Mouse (Mus musculus) heart, postnatal 0 days (tissue): ENCODE data around the gene Irgm2. TPM values are rescaled to one million over a fixed set of nuclear protein-coding genes. Genes with fewer than 3 reads are reported as not detected.

Experiments used
- ATAC-seq: fragments of 200-750 bp; cut with Nextera tagmentation; 2 replicates; pipeline ENCODE4 v1.8.0; 2017; ENCODE audit warnings: low read depth, moderate number of reproducible peaks, moderate library complexity; ENCODE audit not compliant: insufficient read depth
- DNase-seq: peaks from one replicate; pipeline ENCODE4 v3.0.0-alpha.2; 2016; ENCODE audit warnings: low spot score
- H3K27ac ChIP-seq: fragments of 300-500 bp; sonication (generic); 2 replicates; pipeline ENCODE4 v1.5.1; 2014; ENCODE audit warnings: low read depth, mild to moderate bottlenecking
- H3K27me3 ChIP-seq: fragments of 300-500 bp; sonication (generic); 2 replicates; pipeline ENCODE4 v1.6.1; 2014; ENCODE audit warnings: low read length, mixed read lengths; ENCODE audit not compliant: control insufficient read depth, insufficient read depth
- H3K36me3 ChIP-seq: fragments of 300-500 bp; sonication (generic); replicated peaks from 2 replicates; pipeline ENCODE4 v1.6.1; 2014; ENCODE audit warnings: low read length, mixed read lengths; ENCODE audit not compliant: control insufficient read depth, insufficient read depth
- H3K4me1 ChIP-seq: fragments of 300-500 bp; sonication (generic); 2 replicates; pipeline ENCODE4 v1.6.1; 2014; ENCODE audit warnings: antibody characterized with exemption; ENCODE audit not compliant: control insufficient read depth, insufficient read depth
- H3K4me2 ChIP-seq: fragments of 300-500 bp; sonication (generic); 2 replicates; pipeline ENCODE4 v1.6.1; 2014; ENCODE audit warnings: low read depth, mild to moderate bottlenecking, low read length, moderate library complexity
- H3K4me3 ChIP-seq: fragments of 300-500 bp; sonication (generic); 2 replicates; pipeline ENCODE4 v1.5.1; 2014; ENCODE audit warnings: low read depth, low read length
- H3K9ac ChIP-seq: fragments of 300-500 bp; sonication (generic); replicated peaks from 2 replicates; pipeline ENCODE4 v1.6.1; 2014; ENCODE audit warnings: low read depth, low read length, mixed read lengths
- H3K9me3 ChIP-seq: fragments of 300-500 bp; sonication (generic); replicated peaks from 2 replicates; pipeline ENCODE4 v1.6.1; 2016; ENCODE audit warnings: low read length; ENCODE audit not compliant: control insufficient read depth
- CTCF ChIP-seq: IDR thresholded peaks from 2 replicates; pipeline ENCODE4 v1.5.1; 2016; ENCODE audit warnings: antibody characterized with exemption, control low read depth, low read depth
- EP300 ChIP-seq: IDR thresholded peaks from 2 replicates; pipeline ENCODE4 v1.6.1; 2016; ENCODE audit warnings: antibody characterized with exemption, low read depth
- WGBS: fragments of 180-500 bp; shearing (Covaris S2); extraction: QIAGEN DNeasy Blood & Tissue Kit; methylation state at CpG from one replicate; pipeline ENCODE4 v1.1.7; 2014; 5-methylcytosine and 5-hydroxymethylcytosine counted together
- polyA plus RNA-seq: library from polyadenylated mRNA; unstranded; fragments of >200 nt; fragmentation: Nextera tagmentation; extraction: Ambion mirVana; gene quantifications from 2 replicates; pipeline ENCODE4 v1.2.1, GENCODE M21; 2015
- total RNA-seq: library from RNA; depleted of rRNA; stranded (reverse); fragments of >200 nt; gene quantifications from 2 replicates; pipeline ENCODE4 v1.2.3, GENCODE M21; 2014; ENCODE audit warnings: low replicate concordance

Irgm2 gene
- total and polyA plus RNA-seq, 2 experiments from 2014 or later = 5.2 to 8.7 TPM

- TF ChIP-seq CTCF (no peak), EP300 (no peak)
- Histone ChIP-seq H3K36me3 (0 out of 2 replicates have a peak, but pooled peaks cover 4% of the 10 kb centered on the region), H3K4me2 (peak overlapping the region; percentile 78), H3K9me3 (no peaks in the 10 kb centered on the region), H3K27me3 (no peaks in the 10 kb centered on the region), H3K4me1 (peaks cover 10% of the 10 kb centered on the region), H3K27ac (no peak overlapping the region), H3K9ac (peak overlapping the region; percentile 40; the same call in 1 of the 2 replicates), H3K4me3 (peak overlapping the region; percentile 67; the same call in 1 of the 2 replicates)
- ATAC-seq = no peak
- 81% methylated on average over 4 of the region's 4 CpGs for WGBS
- DNase-seq = no peak
Observed at GRCm38 (mm10) chr11:58200226-58200625, 808 bp downstream of the Irgm2 start.

- 71% methylated on average over 12 of the region's 12 CpGs for WGBS
- TF ChIP-seq CTCF (no peak), EP300 (no peak)
Observed at GRCm38 (mm10) chr11:58201052-58201451, 1.6 kb downstream of the Irgm2 start.

DNA sequence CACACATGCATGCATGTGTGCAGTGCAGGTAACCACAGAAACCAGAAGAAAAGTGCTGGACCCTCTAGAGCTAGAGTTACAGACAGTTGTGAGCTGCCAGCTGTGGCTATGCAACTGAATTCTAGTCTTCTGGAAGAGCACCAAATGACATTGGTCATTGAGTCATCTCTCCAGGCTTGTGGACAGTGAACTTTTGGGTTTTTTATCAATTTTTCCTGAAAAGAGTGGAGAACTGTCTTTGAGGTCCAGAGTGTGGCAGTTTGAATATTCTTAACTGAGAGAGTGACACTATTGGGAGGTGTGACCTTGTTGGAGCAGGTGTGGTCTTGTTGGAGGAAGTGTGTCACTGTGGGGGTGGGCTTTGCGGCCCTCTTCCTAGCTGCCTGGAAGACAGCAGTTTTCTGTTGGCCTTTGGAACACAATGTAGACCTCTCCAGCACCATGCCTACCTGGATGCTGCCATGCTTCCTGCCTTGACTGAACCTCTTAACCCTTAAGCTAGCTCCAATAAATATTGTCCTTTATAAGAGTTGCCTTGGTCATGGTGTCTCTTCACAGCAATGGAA is 11.0 kb downstream of the Irgm2 start:
- Histone ChIP-seq H3K4me2 (no peak overlapping the region), H3K27me3 (no peaks in the 10 kb centered on the region), H3K36me3 (no peaks in the 10 kb centered on the region; the same call in 1 of the 2 replicates), H3K27ac (peak overlapping the region; percentile 12; the same call in 1 of the 2 replicates), H3K4me1 (peaks cover 9% of the 10 kb centered on the region; the same call in 1 of the 2 replicates), H3K9me3 (no peaks in the 10 kb centered on the region), H3K9ac (no peak overlapping the region), H3K4me3 (no peak overlapping the region)
- WGBS = 86% methylated on average over 1 of the region's 1 CpGs
- TF ChIP-seq EP300 (no peak), CTCF (no peak)
- ATAC-seq (no peak), DNase-seq (no peak)

More at GRCm38 (mm10) chr11:58201052-58201451, 1.6 kb downstream of the Irgm2 start:
- Histone ChIP-seq H3K4me2 (peak overlapping the region; percentile 13; the same call in 1 of the 2 replicates), H3K36me3 (0 out of 2 replicates have a peak, but pooled peaks cover 4% of the 10 kb centered on the region), H3K9me3 (no peaks in the 10 kb centered on the region), H3K9ac (no peak overlapping the region), H3K4me1 (peaks cover 10% of the 10 kb centered on the region), H3K4me3 (no peak overlapping the region), H3K27ac (no peak overlapping the region), H3K27me3 (no peaks in the 10 kb centered on the region)
- ATAC-seq = no peak
- no peak for DNase-seq

- DNase-seq (peak; percentile 19), ATAC-seq (no peak; the same call in 1 of the 2 replicates)
- Histone ChIP-seq H3K27ac (peak overlapping the region; percentile 12; the same call in 1 of the 2 replicates), H3K4me1 (peaks cover 16% of the 10 kb centered on the region), H3K9me3 (no peaks in the 10 kb centered on the region), H3K27me3 (no peaks in the 10 kb centered on the region), H3K4me2 (no peak overlapping the region), H3K9ac (no peak overlapping the region), H3K4me3 (no peak overlapping the region), H3K36me3 (no peaks in the 10 kb centered on the region; the same call in 1 of the 2 replicates)
- 14% methylated on average over 9 of the region's 9 CpGs for WGBS
- TF ChIP-seq EP300 (no peak), CTCF (no peak)
Observed at GRCm38 (mm10) chr11:58211062-58211681, 11.8 kb downstream of the Irgm2 start.

- no peak for TF ChIP-seq EP300
- no peak for TF ChIP-seq CTCF
- H3K4me3 ChIP-seq = no peak overlapping the region
- peaks cover 18% of the 10 kb centered on the region for H3K4me1 ChIP-seq
- no peak overlapping the region for H3K9ac ChIP-seq
- ATAC-seq = no peak
- H3K27me3 ChIP-seq = no peaks in the 10 kb centered on the region
- H3K27ac ChIP-seq = no peak overlapping the region
- no peaks in the 10 kb centered on the region; the same call in 1 of the 2 replicates for H3K36me3 ChIP-seq
- H3K4me2 ChIP-seq = no peak overlapping the region
- no peaks in the 10 kb centered on the region for H3K9me3 ChIP-seq
- 46% methylated on average over 2 of the region's 2 CpGs for WGBS
- no peak for DNase-seq
Observed at GRCm38 (mm10) chr11:58211682-58212067, 12.3 kb downstream of the Irgm2 start.
